ENCODE assay signal across 12 mouse cellular contexts in genomic region chr11:64579826-64580225, GRCm38 (mm10).
DNase-seq lines count a peak whose midpoint lies in the region; ATAC-seq and TF ChIP-seq lines count a peak whose summit lies in the region.
"Had no signal": no experiment of that assay in that cellular context is flagged by ENCODE, and none has a peak within 500 bp of the region (broad histone marks: within the 10 kb centered on the region; RNA-seq: fewer than 3 reads in every experiment).

No protein-coding gene starts in this region.

- H3K4me1 ChIP-seq in kidney, embryonic 14.5 days (ENCODE audit: control insufficient read depth, insufficient read depth, low read length), result no peaks in the 10 kb centered on the region
- H3K4me1 ChIP-seq: forebrain, embryonic 15.5 days; hindbrain, embryonic 15.5 days; neural tube, embryonic 12.5 days had no signal

- ATAC-seq in kidney, embryonic 14.5 days (ENCODE audit: low FRiP score, low TSS enrichment), result no peak
- ATAC-seq: CD4-positive, CD25-positive, alpha-beta regulatory T cell, adult 4 months; forebrain, embryonic 15.5 days had no signal

- TF ChIP-seq CTCF in gastrocnemius, adult 2 months (IDR thresholded peaks at IDR 0.05), result no peak

- no peak overlapping the region for H3K4me3 ChIP-seq in kidney, embryonic 14.5 days (ENCODE audit: low read length)
- H3K4me3 ChIP-seq in gastrocnemius, adult 2 months, result no peak overlapping the region
- H3K4me3 ChIP-seq: forebrain, embryonic 15.5 days; hindbrain, embryonic 15.5 days; neural tube, embryonic 12.5 days had no signal

- peak; percentile 63 for DNase-seq in kidney, adult 18-20 months
- peak; percentile 68 for DNase-seq in gastrocnemius, adult 2 months
- DNase-seq in kidney, postnatal 10 days, result peak; percentile 52
- peak; percentile 56 for DNase-seq in skeletal muscle tissue, adult 2 months (ENCODE audit: low read depth, low spot score)
- DNase-seq in neural tube, embryonic 10.5 days (ENCODE audit: extremely low spot score, low spot score), result no peak
- no peak for DNase-seq in right cerebral cortex, postnatal 14 days
- no peak for DNase-seq in left cerebral cortex, postnatal 36 days (ENCODE audit: low spot score in 2 of 2)

- no peaks in the 10 kb centered on the region for H3K27me3 ChIP-seq in kidney, embryonic 14.5 days (ENCODE audit: control insufficient read depth, insufficient read depth, low read length)
- H3K27me3 ChIP-seq: forebrain, embryonic 15.5 days; hindbrain, embryonic 15.5 days; neural tube, embryonic 12.5 days had no signal

- no peaks in the 10 kb centered on the region for H3K36me3 ChIP-seq in kidney, embryonic 14.5 days (ENCODE audit: control insufficient read depth, insufficient read depth, low read length)
- H3K36me3 ChIP-seq: forebrain, embryonic 15.5 days; hindbrain, embryonic 15.5 days; neural tube, embryonic 12.5 days had no signal

- WGBS in kidney, embryonic 14.5 days, result 54% methylated on average over 3 of the region's 3 CpGs

- 0 out of 2 replicates have a peak, but pooled peaks cover 2% of the 10 kb centered on the region for H3K9me3 ChIP-seq in kidney, embryonic 14.5 days (ENCODE audit: control insufficient read depth, low read length)
- H3K9me3 ChIP-seq: forebrain, embryonic 15.5 days; hindbrain, embryonic 15.5 days; neural tube, embryonic 12.5 days had no signal

- no peak overlapping the region for H3K9ac ChIP-seq in kidney, embryonic 14.5 days (ENCODE audit: low read depth, low read length)
- H3K9ac ChIP-seq: forebrain, embryonic 15.5 days; hindbrain, embryonic 15.5 days; neural tube, embryonic 12.5 days had no signal

- no peak overlapping the region for H3K4me2 ChIP-seq in kidney, embryonic 14.5 days (replicated peaks; ENCODE audit: low read depth, low read length)
- H3K4me2 ChIP-seq: forebrain, embryonic 15.5 days; hindbrain, embryonic 15.5 days; neural tube, embryonic 12.5 days had no signal

- H3K27ac ChIP-seq in kidney, embryonic 14.5 days (ENCODE audit: low read depth, low read length), result no peak overlapping the region
- H3K27ac ChIP-seq in gastrocnemius, adult 2 months, result no peak overlapping the region
- H3K27ac ChIP-seq: forebrain, embryonic 15.5 days; hindbrain, embryonic 15.5 days; neural tube, embryonic 12.5 days had no signal

- intact Hi-C loops in gastrocnemius, adult 2 months (cut with DNase I), result no loop called here
- intact Hi-C loops in left cerebral cortex, postnatal 36 days (cut with DNase I), result no loop called here

Comparison
In these comparisons a context has a peak if more than half of its experiments do, and no peak if none do; other contexts are left out.
1. DNase-seq: peak in kidney, adult 18-20 months (single experiment), gastrocnemius, adult 2 months (single experiment), kidney, postnatal 10 days (single experiment) and skeletal muscle tissue, adult 2 months (single experiment); none in neural tube, embryonic 10.5 days (single experiment), right cerebral cortex, postnatal 14 days (single experiment) and left cerebral cortex, postnatal 36 days (0 of 2).